Mouse (Mus musculus) kidney, embryonic 16.5 days (tissue): Measurements from ENCODE around the gene Txn1. TPM values are rescaled to one million over a fixed set of nuclear protein-coding genes. Genes with fewer than 3 reads are reported as not detected.

Source experiments
- ATAC-seq: fragments of 200-750 bp; cut with Nextera tagmentation; 2 replicates; pipeline ENCODE4 v1.8.0; 2017; ENCODE audit warnings: moderate TSS enrichment; ENCODE audit not compliant: low FRiP score, low TSS enrichment
- H3K27ac ChIP-seq: fragments of 300-500 bp; sonication (generic); 2 replicates; pipeline ENCODE4 v1.5.1; 2014; ENCODE audit warnings: low read length
- H3K27me3 ChIP-seq: fragments of 300-500 bp; sonication (generic); 2 replicates; pipeline ENCODE4 v1.6.1; 2014; ENCODE audit warnings: low read length, control low read depth, mixed read lengths; ENCODE audit not compliant: insufficient read depth
- H3K36me3 ChIP-seq: fragments of 300-500 bp; sonication (generic); 2 replicates; pipeline ENCODE4 v1.6.1; 2014; ENCODE audit warnings: low read length, control low read depth, mixed read lengths; ENCODE audit not compliant: insufficient read depth
- H3K4me1 ChIP-seq: fragments of 300-500 bp; sonication (generic); 2 replicates; pipeline ENCODE4 v1.6.1; 2014; ENCODE audit warnings: low read length, control low read depth, mixed read lengths; ENCODE audit not compliant: insufficient read depth
- H3K4me2 ChIP-seq: fragments of 300-500 bp; sonication (generic); replicated peaks from 2 replicates; pipeline ENCODE4 v1.6.1; 2014; ENCODE audit warnings: low read depth, low read length
- H3K4me3 ChIP-seq: fragments of 300-500 bp; sonication (generic); 2 replicates; pipeline ENCODE4 v1.5.1; 2014; ENCODE audit warnings: mild to moderate bottlenecking, low read length
- H3K9ac ChIP-seq: fragments of 300-500 bp; sonication (generic); replicated peaks from 2 replicates; pipeline ENCODE4 v1.6.1; 2014; ENCODE audit warnings: low read length
- H3K9me3 ChIP-seq: fragments of 300-500 bp; sonication (generic); 2 replicates; pipeline ENCODE4 v1.6.1; 2016; ENCODE audit warnings: low read length, control low read depth
- WGBS: fragments of 180-500 bp; shearing (Covaris S2); extraction: QIAGEN DNeasy Blood & Tissue Kit; methylation state at CpG from one replicate; pipeline ENCODE4 v1.1.7; 2014; 5-methylcytosine and 5-hydroxymethylcytosine counted together
- polyA plus RNA-seq: library from polyadenylated mRNA; unstranded; fragments of >200 nt; fragmentation: Nextera tagmentation; extraction: Ambion mirVana; gene quantifications from 2 replicates; pipeline ENCODE4 v1.2.1, GENCODE M21; 2015

Gene Txn1
- polyA plus RNA-seq, 1 experiment from 2014 or later: 432 TPM

- Histone ChIP-seq H3K4me3 (no peak overlapping the region), H3K27ac (no peak overlapping the region), H3K9me3 (no peaks in the 10 kb centered on the region), H3K9ac (no peak overlapping the region), H3K36me3 (no peaks in the 10 kb centered on the region), H3K27me3 (0 out of 2 replicates have a peak, but pooled peaks cover 5% of the 10 kb centered on the region), H3K4me2 (no peak overlapping the region), H3K4me1 (peaks cover 27% of the 10 kb centered on the region)
- ATAC-seq: no peak
- whole genome bisulfite sequencing: 76% methylated on average over 8 of the region's 8 CpGs
Measured at GRCm38 (mm10) chr4:57959056-57959455, 2.8 kb upstream of the Txn1 start.

GRCm38 (mm10) chr4:57958098-57958497, 1.9 kb upstream of the Txn1 start:
- H3K9ac ChIP-seq: no peak overlapping the region
- peaks cover 33% of the 10 kb centered on the region for H3K4me1 ChIP-seq
- H3K4me3 ChIP-seq: no peak overlapping the region
- no peak overlapping the region for H3K27ac ChIP-seq
- WGBS: 27% methylated on average over 9 of the region's 9 CpGs
- ATAC-seq: no peak
- 0 out of 2 replicates have a peak, but pooled peaks cover 5% of the 10 kb centered on the region for H3K27me3 ChIP-seq
- H3K9me3 ChIP-seq: no peaks in the 10 kb centered on the region
- 0 out of 2 replicates have a peak overlapping the region, but pooled peaks have one; percentile 3 for H3K4me2 ChIP-seq
- no peaks in the 10 kb centered on the region for H3K36me3 ChIP-seq

GRCm38 (mm10) chr4:57957200-57958085, 1.2 kb upstream of the Txn1 start:
- WGBS: 48% methylated on average over 11 of the region's 11 CpGs

GRCm38 (mm10) chr4:57955544-57955958, 660 bp downstream of the Txn1 start:
- Histone ChIP-seq H3K9me3 (peaks cover 3% of the 10 kb centered on the region; the same call in 1 of the 2 replicates), H3K27ac (peak overlapping the region; percentile 93), H3K4me1 (peaks cover 33% of the 10 kb centered on the region), H3K4me3 (peak overlapping the region; percentile 87), H3K9ac (peak overlapping the region; percentile 86), H3K36me3 (peaks cover 19% of the 10 kb centered on the region), H3K27me3 (0 out of 2 replicates have a peak, but pooled peaks cover 5% of the 10 kb centered on the region), H3K4me2 (peak overlapping the region; percentile 71)
- ATAC-seq: peak; percentile 6; the same call in 1 of the 2 replicates
- under 1% methylated on average over 25 of the region's 25 CpGs for WGBS

More at GRCm38 (mm10) chr4:57957200-57958085, 1.2 kb upstream of the Txn1 start:
- Histone ChIP-seq H3K9me3 (no peaks in the 10 kb centered on the region), H3K4me2 (peak overlapping the region; percentile 81), H3K4me1 (peaks cover 33% of the 10 kb centered on the region), H3K9ac (peak overlapping the region; percentile 76), H3K36me3 (peaks cover under 1% of the 10 kb centered on the region; the same call in 1 of the 2 replicates), H3K4me3 (peak overlapping the region; percentile 87), H3K27ac (peak overlapping the region; percentile 99), H3K27me3 (0 out of 2 replicates have a peak, but pooled peaks cover 5% of the 10 kb centered on the region)
- ATAC-seq: no peak

GRCm38 (mm10) chr4:57954991-57955390, 1.2 kb downstream of the Txn1 start:
- H3K4me3 ChIP-seq: peak overlapping the region; percentile 87
- H3K27me3 ChIP-seq: 0 out of 2 replicates have a peak, but pooled peaks cover 5% of the 10 kb centered on the region
- peak overlapping the region; percentile 93 for H3K27ac ChIP-seq
- peak overlapping the region; percentile 86 for H3K9ac ChIP-seq
- H3K36me3 ChIP-seq: peaks cover 25% of the 10 kb centered on the region
- H3K9me3 ChIP-seq: peaks cover 3% of the 10 kb centered on the region; the same call in 1 of the 2 replicates
- peak overlapping the region; percentile 71 for H3K4me2 ChIP-seq
- 64% methylated on average over 8 of the region's 8 CpGs for WGBS
- ATAC-seq: no peak
- H3K4me1 ChIP-seq: peaks cover 33% of the 10 kb centered on the region

- Histone ChIP-seq H3K4me3 (peak overlapping the region; percentile 87), H3K4me1 (peaks cover 33% of the 10 kb centered on the region), H3K4me2 (peak overlapping the region; percentile 71), H3K9ac (no peak overlapping the region; the same call in 1 of the 2 replicates), H3K9me3 (peaks cover 3% of the 10 kb centered on the region; the same call in 1 of the 2 replicates), H3K27ac (no peak overlapping the region), H3K36me3 (peaks cover 28% of the 10 kb centered on the region), H3K27me3 (0 out of 2 replicates have a peak, but pooled peaks cover 5% of the 10 kb centered on the region)
- WGBS: 73% methylated on average over 6 of the region's 6 CpGs
- no peak for ATAC-seq
Measured at GRCm38 (mm10) chr4:57954580-57954979, 1.6 kb downstream of the Txn1 start.

- Histone ChIP-seq H3K9me3 (peaks cover 3% of the 10 kb centered on the region; the same call in 1 of the 2 replicates), H3K4me2 (peak overlapping the region; percentile 71; the same call in 1 of the 2 replicates), H3K4me3 (no peak overlapping the region), H3K27me3 (0 out of 2 replicates have a peak, but pooled peaks cover 2% of the 10 kb centered on the region), H3K9ac (no peak overlapping the region), H3K4me1 (peaks cover 33% of the 10 kb centered on the region), H3K27ac (no peak overlapping the region), H3K36me3 (peaks cover 36% of the 10 kb centered on the region)
- ATAC-seq: no peak
- WGBS: 76% methylated on average over 7 of the region's 7 CpGs
Measured at GRCm38 (mm10) chr4:57953796-57954195, 2.4 kb downstream of the Txn1 start.

GRCm38 (mm10) chr4:57952891-57953290, 3.3 kb downstream of the Txn1 start:
- Histone ChIP-seq H3K9ac (no peak overlapping the region), H3K36me3 (peaks cover 43% of the 10 kb centered on the region), H3K4me3 (no peak overlapping the region), H3K4me1 (peaks cover 32% of the 10 kb centered on the region), H3K4me2 (no peak overlapping the region), H3K27ac (no peak overlapping the region), H3K27me3 (no peaks in the 10 kb centered on the region), H3K9me3 (peaks cover 3% of the 10 kb centered on the region; the same call in 1 of the 2 replicates)
- 65% methylated on average over 1 of the region's 1 CpGs for WGBS
- ATAC-seq: no peak

GRCm38 (mm10) chr4:57952416-57952815, 3.8 kb downstream of the Txn1 start:
- Histone ChIP-seq H3K4me3 (no peak overlapping the region), H3K36me3 (peaks cover 48% of the 10 kb centered on the region), H3K4me2 (no peak overlapping the region), H3K9ac (no peak overlapping the region), H3K4me1 (peaks cover 32% of the 10 kb centered on the region), H3K27me3 (no peaks in the 10 kb centered on the region), H3K9me3 (peaks cover 3% of the 10 kb centered on the region; the same call in 1 of the 2 replicates), H3K27ac (no peak overlapping the region)
- no peak for ATAC-seq
- WGBS: 89% methylated on average over 3 of the region's 3 CpGs
